Mouse (Mus musculus): Measurements from ENCODE around the gene Dot1l.

The Dot1l gene

GRCm38 (mm10) chr10:80754594-80755290 lies at the start of gene Dot1l:
Dot1l (plus strand) TSS chr10:80755206.
- peak; percentile 91 for DNase-seq (ENCODE audit: low read depth, low spot score)

DNA sequence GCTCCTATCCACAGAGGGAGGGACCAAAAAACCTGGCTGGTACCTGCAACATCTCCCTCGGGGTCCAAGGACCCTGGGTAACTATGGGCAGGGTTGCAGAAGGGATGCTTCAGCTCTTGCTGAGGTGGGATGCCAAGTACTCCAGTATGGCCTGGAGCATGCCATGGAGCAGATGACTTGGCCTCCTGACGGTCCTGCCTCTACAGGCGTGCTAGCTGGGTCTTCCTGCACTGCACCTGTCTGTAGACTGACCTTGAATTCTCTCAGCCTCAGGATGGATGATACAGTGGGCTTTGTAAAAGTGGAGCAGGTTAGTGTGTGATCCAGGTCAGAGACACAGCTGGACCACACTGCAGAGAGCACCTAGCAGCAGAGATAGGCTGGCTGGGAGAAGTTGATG lies 49.5 kb upstream of the Dot1l start:
- DNase-seq (ENCODE audit: low read depth, low spot score), result no peak

DNA sequence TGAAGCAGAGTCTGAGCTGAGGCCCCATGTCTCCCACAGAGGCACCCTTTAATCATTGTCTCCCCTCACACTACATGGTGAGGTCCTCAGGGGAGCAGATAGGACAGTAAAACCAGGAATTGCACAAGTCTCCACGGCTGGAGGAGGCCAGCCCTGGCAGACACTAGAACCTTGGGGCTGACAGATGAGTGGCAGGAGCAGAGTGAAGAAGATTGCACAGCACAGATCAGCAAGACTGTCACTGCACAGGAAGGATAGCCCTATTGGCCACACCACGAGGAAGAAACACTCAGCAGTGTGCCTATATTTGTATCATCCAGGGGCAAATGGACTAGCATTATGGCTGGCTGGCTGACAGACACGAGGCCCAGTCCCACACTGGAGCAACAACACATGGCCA lies 44.2 kb upstream of the Dot1l start:
- DNase-seq (ENCODE audit: low read depth, low spot score), result no peak

- no peak for DNase-seq (ENCODE audit: low read depth, low spot score)
These were observed 37.7 kb upstream of the Dot1l start for GRCm38 (mm10) chr10:80717281-80717680.

DNA sequence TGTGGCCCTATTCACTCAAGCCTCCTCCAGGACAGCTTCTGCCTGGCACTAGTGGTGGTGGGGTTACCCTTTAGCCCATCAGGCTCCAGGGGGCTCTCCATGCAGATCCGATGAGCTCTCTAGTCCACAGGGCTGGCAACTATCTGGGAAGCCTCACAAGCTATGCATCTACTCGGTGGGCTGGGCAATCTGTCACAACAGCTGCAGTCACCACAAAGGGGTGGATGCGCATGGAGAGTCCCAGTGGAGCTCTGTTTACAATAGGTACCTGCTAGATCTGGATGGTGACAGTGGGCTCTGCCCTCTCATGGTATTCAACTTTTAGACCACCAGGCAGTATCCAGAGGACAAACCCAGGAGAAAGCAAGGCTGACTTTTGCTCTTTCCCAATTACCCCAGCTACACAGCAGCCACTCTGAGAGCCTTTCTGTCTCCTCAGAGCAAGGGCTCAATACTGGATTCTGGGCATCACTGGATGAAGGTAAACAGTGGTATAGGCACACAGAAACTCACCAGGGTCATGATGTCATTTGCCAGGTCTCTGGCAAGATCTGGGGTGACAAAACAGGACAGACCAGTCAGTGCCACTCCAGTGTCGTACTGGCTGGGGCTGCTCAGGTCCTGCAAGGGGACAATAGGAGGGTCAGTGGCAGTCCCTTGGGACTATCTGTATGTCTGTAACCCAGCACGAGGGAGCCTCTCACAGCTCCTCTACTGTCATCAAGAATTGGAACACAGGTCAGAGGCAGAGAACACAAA lies 27.5 kb upstream of the Dot1l start:
- no peak for DNase-seq (ENCODE audit: low read depth, low spot score)

- no peak for DNase-seq (ENCODE audit: low read depth, low spot score)
These were observed 22.4 kb upstream of the Dot1l start for GRCm38 (mm10) chr10:80732611-80733101.

- DNase-seq (ENCODE audit: low read depth, low spot score), result no peak
These were observed 18.3 kb upstream of the Dot1l start for GRCm38 (mm10) chr10:80736731-80737130.

DNA sequence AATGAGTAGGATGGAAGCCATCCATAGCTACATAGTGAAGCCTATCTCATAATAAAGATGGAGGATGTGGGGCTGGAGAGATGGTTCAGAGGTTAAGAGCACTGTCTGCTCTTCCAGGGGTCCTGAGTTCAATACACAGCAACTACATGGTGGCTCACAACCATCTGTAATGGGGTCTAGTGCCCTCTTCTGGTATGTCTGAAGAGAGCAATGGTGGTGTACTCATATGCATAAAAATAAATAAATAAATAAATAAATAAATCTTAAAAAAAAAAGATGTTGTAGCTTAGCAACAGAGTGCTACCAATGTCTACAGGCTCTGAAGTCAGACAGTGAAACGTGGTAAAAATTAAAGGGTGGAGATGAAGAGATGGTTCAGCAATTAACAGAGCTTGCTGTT lies 16.3 kb upstream of the Dot1l start:
- no peak for DNase-seq (ENCODE audit: low read depth, low spot score)

DNA sequence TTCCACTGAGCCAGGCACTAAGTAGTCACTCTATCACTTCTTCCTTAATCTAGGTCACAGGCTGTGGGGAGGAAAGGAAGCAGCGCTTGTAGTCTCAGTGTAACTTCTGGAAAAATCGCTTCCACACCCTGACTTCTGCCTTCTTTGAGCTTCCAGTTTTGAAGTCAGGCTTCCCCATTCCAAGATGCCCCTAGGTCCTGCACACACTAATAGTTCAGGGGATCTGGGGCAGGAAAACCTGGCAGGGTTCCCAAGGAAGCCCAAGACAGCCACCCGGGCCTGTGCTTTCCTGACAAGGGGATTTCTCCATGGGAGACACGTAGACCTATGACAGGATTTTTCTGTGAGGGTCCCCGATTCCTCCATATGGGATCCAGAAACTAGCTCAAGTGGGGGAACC lies 13.9 kb upstream of the Dot1l start:
- no peak for DNase-seq (ENCODE audit: low read depth, low spot score)

- no peak for DNase-seq (ENCODE audit: low read depth, low spot score)
These were observed 13.3 kb upstream of the Dot1l start for GRCm38 (mm10) chr10:80741634-80742179.

DNA sequence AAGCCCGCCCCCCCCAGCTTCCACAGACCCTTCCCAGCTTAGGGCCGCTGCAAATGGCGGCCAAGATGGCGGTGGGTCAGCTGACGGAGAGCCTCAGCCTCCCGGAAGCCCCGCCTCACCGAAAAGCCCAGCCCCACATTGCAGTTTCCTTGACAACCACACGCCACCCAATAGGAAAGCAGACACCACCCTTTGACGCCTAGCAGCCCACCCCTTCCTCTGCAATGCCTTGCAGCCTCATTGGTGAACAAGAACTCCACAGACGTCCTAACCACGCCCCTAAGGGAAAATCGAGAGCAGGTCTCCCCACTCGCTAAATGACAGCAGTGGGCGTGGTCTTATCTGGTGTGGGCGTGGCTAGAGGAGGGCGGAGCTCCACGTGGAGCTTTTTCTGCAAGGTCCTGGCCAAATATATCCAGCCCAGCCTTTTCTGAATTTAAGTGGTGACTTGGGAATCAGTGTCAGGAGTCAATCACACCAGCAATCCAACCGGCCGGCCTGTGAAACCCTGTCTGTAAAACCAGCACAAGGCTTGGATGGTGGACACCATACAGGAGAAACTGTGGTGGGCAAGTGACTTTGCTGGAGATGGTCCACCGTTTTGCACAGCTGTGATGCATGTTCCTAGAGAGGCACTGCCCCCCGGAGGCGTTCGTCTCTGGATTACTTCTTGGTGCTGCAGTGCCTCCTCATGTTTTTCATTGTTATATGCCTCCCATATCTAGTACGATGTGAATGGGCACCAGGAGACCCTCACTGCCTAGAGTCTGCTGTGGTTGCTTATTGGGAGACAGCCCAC lies 12.6 kb upstream of the Dot1l start, which contains the start of gene Ap3d1:
TSS of gene Ap3d1 (minus strand) at position 85 of the 799 bp plus-strand sequence.
- DNase-seq (ENCODE audit: low read depth, low spot score), result peak; percentile 100

GRCm38 (mm10) chr10:80744262-80744661 lies 10.7 kb upstream of the Dot1l start:
- DNase-seq (ENCODE audit: low read depth, low spot score), result no peak

DNA sequence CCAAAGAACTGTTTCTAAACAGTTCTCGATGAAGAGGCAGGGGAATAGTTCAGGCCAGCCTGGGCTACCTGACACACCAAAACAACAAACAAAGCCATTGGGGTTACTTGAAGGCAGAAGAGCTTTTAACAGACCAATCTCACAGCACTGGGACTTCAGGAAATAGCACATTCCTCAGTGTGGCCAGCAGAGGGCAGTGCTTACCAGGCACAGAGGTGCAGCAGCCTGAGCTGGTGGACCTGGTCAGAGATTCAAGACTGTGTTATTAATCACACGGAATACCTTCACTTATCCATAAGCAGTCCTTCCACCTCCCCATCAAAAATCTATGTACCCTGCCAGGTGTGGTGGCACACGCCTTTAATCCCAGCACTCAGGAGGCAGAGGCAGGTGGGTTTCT lies 7.6 kb upstream of the Dot1l start:
- DNase-seq (ENCODE audit: low read depth, low spot score), result no peak

DNA sequence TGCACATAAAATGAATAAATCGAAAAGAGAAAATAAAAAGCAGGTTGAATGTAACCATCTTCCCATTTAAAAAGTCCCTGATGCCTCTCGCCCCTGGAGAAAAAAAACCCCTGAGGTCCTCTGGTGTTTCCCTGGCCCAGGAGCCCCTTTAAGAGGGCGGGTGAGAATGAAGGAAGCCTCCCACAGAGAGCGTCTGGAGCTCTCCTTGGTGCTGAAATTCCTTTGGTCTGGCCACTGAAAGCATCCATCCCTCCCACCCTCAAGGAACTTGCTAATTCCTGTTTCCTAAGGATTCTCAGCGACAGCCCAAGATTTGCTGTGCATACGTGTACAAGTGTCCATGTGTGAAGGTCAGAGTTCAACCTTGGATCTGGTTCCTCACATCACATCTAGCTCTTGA lies 6.4 kb upstream of the Dot1l start:
- DNase-seq (ENCODE audit: low read depth, low spot score), result no peak

- DNase-seq (ENCODE audit: low read depth, low spot score), result peak; percentile 87
These were observed 3.7 kb upstream of the Dot1l start for GRCm38 (mm10) chr10:80751188-80751832.

- no peak for DNase-seq (ENCODE audit: low read depth, low spot score)
These were observed 2.9 kb upstream of the Dot1l start for GRCm38 (mm10) chr10:80752079-80752625.

- DNase-seq (ENCODE audit: low read depth, low spot score), result no peak
These were observed 447 bp downstream of the Dot1l start for GRCm38 (mm10) chr10:80755291-80756015.

GRCm38 (mm10) chr10:80756099-80756498 lies 1.1 kb downstream of the Dot1l start:
- DNase-seq (ENCODE audit: low read depth, low spot score), result no peak

- no peak for DNase-seq (ENCODE audit: low read depth, low spot score)
These were observed 1.5 kb downstream of the Dot1l start for GRCm38 (mm10) chr10:80756509-80756908.

GRCm38 (mm10) chr10:80756967-80757366 lies 2.0 kb downstream of the Dot1l start:
- no peak for DNase-seq (ENCODE audit: low read depth, low spot score)
